Mouse (Mus musculus): ENCODE data around the gene Gm8994.

Gene Gm8994

GRCm38 (mm10) chr6:136364008-136364407 lies 36.7 kb downstream of the Gm8994 start:
- no peak for DNase-seq

- DNase-seq, result no peak
Observed at GRCm38 (mm10) chr6:136364430-136365098, 37.2 kb downstream of the Gm8994 start.

- DNase-seq, result no peak
Observed at GRCm38 (mm10) chr6:136376097-136376496, 48.8 kb downstream of the Gm8994 start.

Measured in thymus, postnatal 36 days (tissue).